Mouse (Mus musculus): Measurements from ENCODE around the gene Gm39566. TPM values are rescaled to one million over a fixed set of nuclear protein-coding genes. Genes with fewer than 3 reads are reported as not detected.

Gm39566 gene
- total RNA-seq, 2 experiments from 2014 or later: not detected

- no peak for DNase-seq
- intact Hi-C loops (cut with DNase I): no loop called here
Measured at GRCm38 (mm10) chr11:69766872-69767624, 48.0 kb downstream of the Gm39566 start.

- peak; percentile 73 for DNase-seq
- intact Hi-C loops (cut with DNase I): no loop called here
Measured at GRCm38 (mm10) chr11:69766126-69766609, 48.9 kb downstream of the Gm39566 start.

DNA sequence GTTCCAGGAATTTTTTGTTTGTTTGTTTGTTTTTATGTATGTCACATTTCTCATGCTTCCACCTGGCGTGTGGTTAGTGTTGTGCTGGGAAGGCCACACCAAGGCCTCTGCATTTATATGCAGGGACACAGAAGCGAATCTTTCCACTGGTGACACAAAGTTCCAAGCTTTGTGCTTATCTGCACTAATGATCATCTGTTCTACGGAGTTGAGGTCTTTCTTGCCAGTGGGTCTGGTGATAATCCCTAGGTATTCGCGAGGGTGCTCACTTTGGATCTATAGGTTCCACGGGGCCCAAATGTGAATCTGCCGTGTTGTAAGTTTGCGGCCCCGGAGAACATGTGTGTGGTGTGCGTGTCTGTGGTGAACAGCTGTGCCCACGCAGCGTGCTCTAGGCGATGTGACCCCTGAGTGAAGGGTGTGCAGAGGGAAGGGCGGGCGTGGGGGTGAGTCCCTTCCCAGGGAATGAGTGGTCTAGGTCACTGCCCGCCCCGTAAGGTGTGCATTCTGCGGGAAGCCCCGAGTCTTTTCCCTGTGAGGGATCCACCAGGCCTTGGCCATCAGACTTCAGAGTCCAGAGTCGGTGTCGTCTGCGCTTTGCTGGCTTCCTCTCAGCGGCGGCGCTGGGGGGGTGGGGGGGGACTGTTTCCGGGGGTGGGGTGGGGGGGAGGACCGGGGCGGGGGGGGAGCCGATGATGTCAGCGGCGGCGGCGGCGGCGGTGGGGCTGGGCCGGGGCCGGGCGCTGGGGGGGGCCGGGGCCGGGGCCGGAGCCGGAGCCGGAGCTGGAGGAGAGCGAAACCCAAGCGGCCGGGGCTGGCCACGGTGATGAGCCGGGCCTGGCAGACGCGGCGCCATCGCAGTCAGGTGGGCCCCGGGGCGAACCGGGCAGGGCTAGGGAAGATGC is 49.6 kb downstream of the Gm39566 start, which contains the start of gene Zbtb4:
Gene Zbtb4 (plus strand): TSS at position 692 of the 905 bp plus-strand sequence.
- DNase-seq: peak; percentile 49
- intact Hi-C loops (cut with DNase I): no loop called here

DNA sequence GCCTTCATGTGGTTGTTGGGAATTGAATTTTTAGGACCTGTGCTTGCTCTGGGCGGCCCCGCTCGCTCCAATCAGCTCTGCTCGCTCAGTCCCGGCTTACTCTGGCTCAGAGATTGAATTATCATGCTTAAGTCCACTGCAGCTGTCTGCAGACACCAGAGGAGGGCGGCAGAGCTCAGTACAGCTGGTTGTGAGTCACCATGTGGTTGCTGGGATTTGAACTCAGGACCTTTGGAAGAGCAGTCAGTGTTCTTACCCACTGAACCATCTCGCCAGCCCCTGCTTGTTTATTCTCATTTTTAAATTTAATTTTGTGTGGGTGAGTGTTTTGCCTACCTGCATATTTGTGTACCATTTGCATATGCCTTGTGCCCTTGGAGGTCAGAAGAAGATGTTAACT is 51.5 kb downstream of the Gm39566 start:
- intact Hi-C loops (cut with DNase I): loop anchor here (5.0 kb wide), 1 partner anchor 39 kb away; the partner anchor contains the start of gene Fgf11
- DNase-seq: no peak

GRCm38 (mm10) chr11:69761868-69762267 is 53.2 kb downstream of the Gm39566 start, which contains the start of gene Slc35g3:
Gene Slc35g3, minus strand, starts transcription at chr11:69761968.
- intact Hi-C loops (cut with DNase I): loop anchor here (5.0 kb wide), 1 partner anchor 40 kb away; the partner anchor contains the start of gene Fgf11
- DNase-seq: no peak

Other genes with a start within 250 kb of the Gm39566 start
- 1 to 10 TPM; 8.5 to 8.6 TPM for gene Wrap53, start 235.0 kb downstream of the Gm39566 start, total RNA-seq (2021)
- 10 to 100 TPM; 38.0 to 39.1 TPM for gene Trp53, start 234.9 kb downstream of the Gm39566 start, total RNA-seq (2021)
- gene Atp1b2, start 209.4 kb downstream of the Gm39566 start, total RNA-seq (2021): 100 to 1,000 TPM; 166 to 200 TPM
- gene Shbg, start 197.4 kb downstream of the Gm39566 start, total RNA-seq (2021): not detected
- gene Sat2, start 193.3 kb downstream of the Gm39566 start, total RNA-seq (2021): 10 to 100 TPM in 1 of 2 experiments, 1 to 10 TPM in 1; 8.7 to 12.4 TPM
- gene Fxr2, start 182.3 kb downstream of the Gm39566 start, total RNA-seq (2021): 100 to 1,000 TPM in 1 of 2 experiments, 10 to 100 TPM in 1; 98.2 to 107 TPM
- not detected for gene Sox15, start 160.0 kb downstream of the Gm39566 start, total RNA-seq (2021)
- gene Mpdu1, start 152.7 kb downstream of the Gm39566 start, total RNA-seq (2021): 10 to 100 TPM; 83.6 to 85.3 TPM
- gene Cd68, start 149.1 kb downstream of the Gm39566 start, total RNA-seq (2021): 1 to 10 TPM; 7.1 to 8.5 TPM
- 100 to 1,000 TPM; 661 to 680 TPM for gene Eif4a1, start 142.9 kb downstream of the Gm39566 start, total RNA-seq (2021)
- 100 to 1,000 TPM; 117 to 129 TPM for gene Senp3, start 133.2 kb downstream of the Gm39566 start, total RNA-seq (2021)
- gene Tnfsf13, start 129.5 kb downstream of the Gm39566 start, total RNA-seq (2021): 1 to 10 TPM in 1 of 2 experiments, under 1 TPM in 1; 0.93 to 1.3 TPM
- 1 to 10 TPM; 6.4 to 8.7 TPM for gene Tnfsf12, start 119.4 kb downstream of the Gm39566 start, total RNA-seq (2021)
- gene Tnfsfm13, start 119.2 kb downstream of the Gm39566 start, total RNA-seq (2021): under 1 TPM; 0.30 to 0.97 TPM
- gene Polr2a, start 56.7 kb downstream of the Gm39566 start, total RNA-seq (2021): 10 to 100 TPM; 49.6 to 54.6 TPM
- not detected for gene Slc35g3, start 53.3 kb downstream of the Gm39566 start, total RNA-seq (2021)
- 10 to 100 TPM; 47.9 to 52.5 TPM for gene Zbtb4, start 49.4 kb downstream of the Gm39566 start, total RNA-seq (2021)
- gene Chrnb1, start 19.4 kb downstream of the Gm39566 start, total RNA-seq (2021): 1 to 10 TPM in 1 of 2 experiments, under 1 TPM in 1; 0.48 to 1.5 TPM
- 10 to 100 TPM; 25.2 to 29.6 TPM for gene Fgf11, start 13.4 kb downstream of the Gm39566 start, total RNA-seq (2021)
- not detected for gene Tmem102, start 9.7 kb downstream of the Gm39566 start, total RNA-seq (2021)
- gene Spem2, start 3.2 kb upstream of the Gm39566 start, total RNA-seq (2021): not detected
- gene Spem1, start 6.9 kb upstream of the Gm39566 start, total RNA-seq (2021): 1 to 10 TPM in 1 of 2 experiments, under 1 TPM in 1; 0.93 to 1.1 TPM
- gene Nlgn2, start 22.5 kb upstream of the Gm39566 start, total RNA-seq (2021): 100 to 1,000 TPM; 237 to 257 TPM
- gene Tmem256, start 23.2 kb upstream of the Gm39566 start, total RNA-seq (2021): 100 to 1,000 TPM; 140 to 155 TPM
- gene Plscr3, start 31.1 kb upstream of the Gm39566 start, total RNA-seq (2021): 10 to 100 TPM; 46.2 to 52.1 TPM
- not detected for gene Tnk1, start 43.4 kb upstream of the Gm39566 start, total RNA-seq (2021)
- not detected for gene Tmem95, start 62.7 kb upstream of the Gm39566 start, total RNA-seq (2021)
- gene Kctd11, start 66.1 kb upstream of the Gm39566 start, total RNA-seq (2021): 1 to 10 TPM in 1 of 2 experiments, under 1 TPM in 1; 0.38 to 1.0 TPM
- under 1 TPM; 0.50 to 0.72 TPM for gene Acap1, start 80.2 kb upstream of the Gm39566 start, total RNA-seq (2021)
- 10 to 100 TPM in 1 of 2 experiments, 1 to 10 TPM in 1; 8.3 to 10.7 TPM for gene 2810408A11Rik, start 85.7 kb upstream of the Gm39566 start, total RNA-seq (2021)
- gene Neurl4, start 85.8 kb upstream of the Gm39566 start, total RNA-seq (2021): 100 to 1,000 TPM; 157 to 165 TPM
- 10 to 100 TPM; 37.8 to 38.3 TPM for gene Gps2, start 98.6 kb upstream of the Gm39566 start, total RNA-seq (2021)
- 100 to 1,000 TPM; 539 to 555 TPM for gene Eif5a, start 106.7 kb upstream of the Gm39566 start, total RNA-seq (2021)
- gene Ybx2, start 120.5 kb upstream of the Gm39566 start, total RNA-seq (2021): 10 to 100 TPM; 16.1 to 23.5 TPM
- 1 to 10 TPM; 1.7 to 3.2 TPM for gene Slc2a4, start 132.9 kb upstream of the Gm39566 start, total RNA-seq (2021)
- not detected for gene Cldn7, start 149.5 kb upstream of the Gm39566 start, total RNA-seq (2021)
- gene Ctdnep1, start 165.9 kb upstream of the Gm39566 start, total RNA-seq (2021): 100 to 1,000 TPM in 1 of 2 experiments, 10 to 100 TPM in 1; 89.3 to 102 TPM
- gene Elp5, start 167.2 kb upstream of the Gm39566 start, total RNA-seq (2021): 100 to 1,000 TPM; 112 to 116 TPM
- 100 to 1,000 TPM; 303 to 307 TPM for gene Gabarap, start 175.8 kb upstream of the Gm39566 start, total RNA-seq (2021)
- gene Phf23, start 180.5 kb upstream of the Gm39566 start, total RNA-seq (2021): 10 to 100 TPM; 46.2 to 48.7 TPM
- gene Dvl2, start 185.3 kb upstream of the Gm39566 start, total RNA-seq (2021): 10 to 100 TPM; 38.8 to 40.1 TPM
- gene Acadvl, start 200.1 kb upstream of the Gm39566 start, total RNA-seq (2021): 10 to 100 TPM; 44.8 to 45.0 TPM
- gene Dlg4, start 201.6 kb upstream of the Gm39566 start, total RNA-seq (2021): 100 to 1,000 TPM; 496 to 497 TPM
- gene Asgr1, start 238.8 kb upstream of the Gm39566 start, total RNA-seq (2021): 1 to 10 TPM; 3.7 to 3.9 TPM

Data from left cerebral cortex, postnatal 4 days (tissue).